Mouse (Mus musculus): Measurements from ENCODE around the gene Cks1b.

Gene Cks1b

GRCm38 (mm10) chr3:89380711-89381110 lies 37.5 kb downstream of the Cks1b start:
- DNase-seq: no peak

- DNase-seq: no peak
Measured at GRCm38 (mm10) chr3:89380291-89380690, 37.9 kb downstream of the Cks1b start.

GRCm38 (mm10) chr3:89379388-89380131 lies 38.6 kb downstream of the Cks1b start:
- no peak for DNase-seq

- DNase-seq: peak in 1 of 2 experiments; percentile 69
Measured at GRCm38 (mm10) chr3:89378394-89379067, 39.7 kb downstream of the Cks1b start.

- DNase-seq: no peak
Measured at GRCm38 (mm10) chr3:89377831-89378230, 40.4 kb downstream of the Cks1b start.

GRCm38 (mm10) chr3:89373581-89374231 lies 44.5 kb downstream of the Cks1b start:
- DNase-seq: no peak

GRCm38 (mm10) chr3:89367338-89367737 lies 50.8 kb downstream of the Cks1b start:
- DNase-seq: no peak

- no peak for DNase-seq
Measured at GRCm38 (mm10) chr3:89365486-89366414, 52.4 kb downstream of the Cks1b start.
